Mouse (Mus musculus) layer of hippocampus, adult 9-10 months (tissue): ENCODE data around the gene Rnf6.

Source experiments
- DNase-seq: peaks from one replicate; pipeline ENCODE4 v3.0.0; 2022; ENCODE audit warnings: low spot score

The Rnf6 gene

DNA sequence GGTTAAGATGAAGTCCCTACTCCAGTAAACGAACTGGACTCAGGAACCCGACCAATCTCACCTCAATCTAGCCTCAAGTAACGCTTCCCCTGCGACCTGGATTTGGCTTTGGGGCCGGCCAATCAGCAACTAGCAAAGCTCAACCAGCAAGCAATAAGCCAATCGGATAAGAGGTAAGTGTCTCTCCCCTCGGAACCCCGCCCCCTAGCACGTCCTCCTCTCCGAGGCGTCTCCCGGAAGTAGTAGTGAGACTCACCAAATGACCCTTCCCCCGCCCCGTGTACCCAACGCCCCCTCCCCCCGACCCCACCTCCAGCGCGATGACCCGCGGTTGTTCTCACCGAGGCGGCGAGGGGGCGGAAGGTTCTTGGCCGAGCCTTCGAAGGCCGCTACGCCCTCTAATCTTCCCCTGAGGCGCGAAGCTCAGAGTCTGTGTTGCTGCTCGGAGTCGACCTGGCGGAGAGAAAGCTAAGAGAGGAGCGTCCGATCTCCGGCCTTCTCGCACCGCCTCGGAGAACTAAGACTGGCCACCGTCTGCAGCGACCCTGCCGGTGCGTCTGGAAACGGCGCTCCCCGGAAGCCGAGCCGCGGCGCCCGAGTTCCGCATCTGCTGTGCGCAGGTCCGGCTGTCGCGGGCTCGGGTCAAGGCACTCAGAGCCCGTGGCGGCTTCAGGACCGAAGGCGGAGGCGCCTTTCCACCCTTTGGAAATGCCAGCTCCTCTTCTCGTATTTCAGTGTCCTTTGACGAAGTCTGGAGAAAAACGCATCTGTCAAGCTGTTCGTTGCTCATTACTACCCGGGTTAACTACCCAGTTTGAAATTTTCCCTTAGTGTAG is at the start of gene Rnf6:
TSS of gene Rnf6 (minus strand) at position 677 of the 836 bp plus-strand sequence.
- peak; percentile 87 for DNase-seq

DNA sequence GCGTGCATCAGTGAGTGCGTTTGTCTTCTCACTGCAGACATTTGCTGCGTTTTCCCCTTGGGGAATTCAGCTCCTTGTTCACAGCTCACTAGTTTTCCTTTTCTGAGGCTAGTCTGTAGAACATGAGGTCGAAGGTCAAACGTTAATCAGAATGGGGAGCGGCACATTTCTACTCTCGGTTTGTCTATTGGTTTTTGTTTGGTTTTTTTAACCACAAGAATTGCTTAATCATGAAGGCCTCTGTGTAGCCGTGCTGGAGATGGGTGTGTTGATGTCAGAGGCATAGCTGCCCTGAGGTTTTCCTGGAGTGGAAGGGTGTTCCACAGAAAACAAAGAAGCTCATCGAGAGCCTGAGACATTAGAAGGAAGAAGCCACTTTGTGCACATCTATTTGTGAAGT is 49.2 kb upstream of the Rnf6 start:
- no peak for DNase-seq

DNA sequence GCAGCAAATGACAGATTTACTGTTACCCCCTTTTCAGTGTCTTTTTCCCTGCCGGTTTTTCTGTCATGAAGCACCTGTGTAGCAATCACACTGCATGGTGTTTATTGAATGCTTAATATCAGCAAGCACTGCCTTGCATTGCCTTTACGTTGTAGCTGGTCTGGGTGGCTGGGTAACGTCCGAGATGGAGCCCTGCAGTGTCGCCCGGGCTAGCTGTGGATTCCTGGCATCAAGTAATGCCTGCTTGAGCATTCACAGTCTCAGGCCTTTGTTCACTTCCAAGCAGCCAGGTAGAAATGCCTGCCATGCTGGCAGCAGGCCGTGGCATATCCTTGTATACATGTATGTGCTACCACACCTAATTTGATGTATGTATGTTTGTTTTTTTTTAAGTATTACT is 46.4 kb upstream of the Rnf6 start:
- DNase-seq: no peak

DNA sequence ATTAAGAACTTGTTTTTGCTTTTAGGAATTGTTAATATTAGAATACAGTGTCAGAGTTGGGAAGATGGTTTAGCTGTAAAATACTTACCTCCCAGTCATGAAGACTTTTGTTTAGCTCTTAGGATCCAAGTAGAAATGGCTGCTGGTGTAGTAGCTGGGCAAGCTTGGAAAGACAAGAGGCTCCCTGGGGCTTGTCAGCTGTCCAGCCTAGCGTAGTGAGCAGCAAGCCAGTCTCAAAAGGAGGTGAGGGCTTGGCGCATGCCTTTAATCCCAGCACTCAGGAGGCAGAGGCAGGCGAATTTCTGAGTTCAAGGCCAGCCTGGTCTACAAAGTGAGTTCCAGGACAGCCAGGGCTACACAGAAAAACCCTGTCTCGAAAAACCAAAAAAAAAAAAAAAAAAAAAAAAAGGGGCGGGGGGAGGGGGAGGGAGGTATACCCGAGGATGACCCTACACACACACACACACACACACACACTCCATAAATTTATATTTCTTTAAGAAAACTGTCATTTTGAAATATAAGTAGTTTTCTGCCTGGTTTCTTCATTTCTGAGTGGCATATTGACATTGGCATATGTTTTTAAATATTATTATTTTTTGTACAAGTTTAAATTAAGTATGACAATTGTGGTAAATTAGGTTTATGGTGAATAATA is 44.7 kb upstream of the Rnf6 start:
- no peak for DNase-seq

DNA sequence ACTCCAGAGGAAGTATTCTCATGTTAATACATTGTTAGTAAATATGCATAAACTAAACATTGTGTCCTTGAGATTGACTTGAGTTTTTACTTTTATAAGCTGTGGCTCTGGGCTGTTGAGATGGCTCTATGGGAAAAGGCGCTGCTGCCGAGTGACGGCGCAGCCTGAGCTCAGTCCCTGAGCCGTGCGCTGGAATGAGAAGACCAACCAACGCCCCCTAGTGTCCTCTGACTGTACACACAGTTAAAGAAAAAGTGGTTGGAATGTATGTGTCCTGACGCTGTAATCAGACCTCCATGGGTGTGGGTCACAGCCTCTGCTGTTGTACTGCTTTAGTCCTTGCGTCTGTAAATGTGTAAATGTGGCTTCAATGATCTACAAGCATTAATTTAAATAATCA is 38.6 kb upstream of the Rnf6 start:
- DNase-seq: no peak

DNA sequence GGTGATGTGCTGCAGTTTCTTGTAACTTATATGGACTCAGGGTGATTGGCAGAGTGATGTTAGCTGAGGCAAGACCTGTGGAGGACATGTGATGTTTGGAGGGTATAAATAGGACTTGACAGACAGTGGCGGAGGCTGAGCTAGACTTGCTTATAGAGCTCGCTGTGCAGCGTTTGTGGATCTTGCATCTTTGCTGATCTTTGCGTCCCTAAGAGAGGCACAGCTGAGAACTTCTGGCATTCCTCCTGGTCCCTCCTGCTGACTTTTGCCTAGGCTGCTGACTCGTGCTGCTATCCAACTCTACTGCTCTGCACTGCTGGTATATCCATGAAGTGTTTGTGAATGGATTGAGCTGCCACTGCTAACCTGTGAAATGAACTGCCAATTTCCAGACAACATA is 32.3 kb upstream of the Rnf6 start:
- no peak for DNase-seq

DNA sequence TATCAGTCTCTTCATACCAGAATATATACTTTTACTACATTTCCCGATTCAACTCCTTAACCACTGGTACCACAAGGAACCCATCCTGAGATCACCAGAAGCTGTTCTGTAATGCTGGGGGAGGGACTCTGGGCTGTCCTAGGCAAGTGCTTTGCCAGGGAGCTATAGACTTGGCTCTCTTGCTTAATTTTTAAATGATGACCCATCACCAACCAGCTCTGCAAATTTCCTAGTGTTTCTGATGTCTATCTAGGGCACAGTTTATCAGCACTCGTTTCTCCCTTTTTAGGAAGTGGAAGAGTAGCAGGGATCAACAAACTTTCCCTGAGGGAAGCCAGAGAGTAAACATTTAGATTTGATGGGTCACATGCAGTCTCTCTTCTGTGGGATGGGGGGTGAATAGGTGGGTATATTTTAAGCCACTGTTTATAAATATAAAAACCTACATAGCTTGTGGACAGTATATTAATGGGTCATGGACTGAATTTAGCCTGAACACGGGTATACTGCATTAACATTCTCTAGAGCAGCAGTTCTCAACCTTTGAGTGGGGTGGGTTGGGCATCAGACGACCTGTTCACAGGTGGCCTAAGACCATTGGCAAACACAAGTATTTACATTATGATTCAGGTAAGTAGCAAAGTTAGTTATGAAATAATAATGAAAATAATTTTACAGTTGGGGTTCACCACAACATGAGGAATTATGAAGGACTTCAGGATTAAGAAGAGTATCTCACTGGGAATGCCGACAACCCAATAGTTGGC is 30.5 kb upstream of the Rnf6 start:
- DNase-seq: no peak

DNA sequence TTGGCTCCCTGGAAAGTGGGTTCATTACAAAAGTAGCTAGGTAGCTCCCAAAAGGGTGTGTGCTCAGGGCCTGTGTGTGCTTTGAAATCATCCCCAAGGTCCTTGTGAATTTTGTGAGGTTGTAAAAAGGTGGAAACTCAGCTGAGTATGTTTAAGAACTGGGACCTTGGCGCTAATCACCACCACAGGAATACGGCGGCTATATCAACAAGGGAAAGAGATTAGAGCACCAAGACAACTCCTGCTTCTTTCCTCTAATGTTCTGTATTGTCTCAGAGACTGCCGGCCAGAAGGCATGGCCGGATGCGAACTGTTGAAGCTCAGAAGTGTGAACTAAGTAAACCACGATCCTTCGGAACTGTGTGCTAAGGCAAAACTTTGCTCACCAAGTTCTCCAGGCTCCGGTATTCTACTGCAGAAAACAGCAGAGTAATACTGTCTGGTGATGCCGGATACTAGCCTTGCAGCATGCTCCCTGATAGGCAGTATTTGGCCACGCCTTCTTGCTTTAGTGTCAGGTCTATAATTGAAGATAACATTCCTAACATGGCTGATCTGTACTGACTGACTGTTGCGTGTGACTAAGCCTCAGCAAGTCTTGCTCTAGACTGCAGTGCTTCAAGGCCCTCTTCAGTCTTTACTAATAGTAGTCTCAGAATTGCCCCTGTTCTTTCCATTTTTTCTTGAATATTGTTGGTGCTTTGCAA is 29.2 kb upstream of the Rnf6 start:
- DNase-seq: no peak

DNA sequence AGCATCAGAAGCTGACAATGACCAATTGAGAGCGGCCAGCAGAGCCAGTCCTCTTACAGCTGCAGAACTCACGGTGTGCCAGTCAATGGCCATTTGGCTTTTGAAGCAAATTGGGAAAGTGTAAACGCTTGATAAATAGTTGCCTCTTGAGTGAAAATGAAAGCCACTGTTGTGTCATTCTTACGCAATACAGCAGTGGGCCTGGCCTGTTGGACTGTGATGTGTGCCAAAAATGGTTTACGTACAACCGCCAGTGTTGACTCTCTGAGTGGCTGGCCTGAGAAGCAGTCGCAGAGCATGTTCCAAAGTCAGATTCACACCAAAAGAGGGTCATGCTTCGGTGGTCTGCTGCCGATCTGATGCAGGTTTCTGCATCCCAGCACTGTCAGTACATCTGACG is 27.4 kb upstream of the Rnf6 start:
- no peak for DNase-seq

DNA sequence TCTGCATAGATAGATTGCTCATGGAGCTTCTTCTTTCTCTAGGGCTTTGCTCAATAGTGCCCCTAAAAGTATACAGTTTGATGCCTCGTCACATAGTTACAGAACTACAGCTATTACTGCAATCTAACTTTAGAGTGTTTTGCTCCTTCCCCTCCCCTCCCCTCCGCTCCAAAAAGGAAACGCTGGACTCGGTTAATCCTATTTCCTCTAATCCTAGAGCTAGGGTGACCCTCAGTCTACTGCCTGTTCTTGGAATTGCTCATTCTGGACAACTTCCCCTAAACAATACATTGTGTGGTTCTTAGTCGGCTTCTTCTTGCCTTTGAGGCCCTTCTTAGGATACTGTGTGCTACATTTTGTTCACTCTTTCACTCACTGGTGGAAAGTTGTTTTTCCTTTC is 26.4 kb upstream of the Rnf6 start:
- DNase-seq: no peak

DNA sequence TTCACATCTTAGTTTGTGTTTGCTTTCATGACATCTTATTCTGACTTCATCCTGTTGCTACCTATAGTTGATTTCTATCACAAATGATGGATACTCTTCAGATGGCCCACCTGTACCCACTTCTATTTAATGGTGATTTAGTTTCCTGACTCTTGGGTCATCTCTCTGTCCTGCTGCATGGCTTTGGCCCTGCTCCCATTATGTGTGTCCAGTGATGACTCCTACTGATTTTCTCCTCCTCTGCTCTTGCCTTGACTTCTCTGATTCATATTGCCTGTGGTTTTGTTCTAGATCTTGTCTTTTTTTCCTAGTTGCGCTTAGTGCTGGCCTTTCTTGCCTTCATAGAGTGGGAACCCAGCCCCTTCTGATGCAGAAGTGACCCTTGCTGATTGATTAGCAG is 25.0 kb upstream of the Rnf6 start:
- DNase-seq: no peak

DNA sequence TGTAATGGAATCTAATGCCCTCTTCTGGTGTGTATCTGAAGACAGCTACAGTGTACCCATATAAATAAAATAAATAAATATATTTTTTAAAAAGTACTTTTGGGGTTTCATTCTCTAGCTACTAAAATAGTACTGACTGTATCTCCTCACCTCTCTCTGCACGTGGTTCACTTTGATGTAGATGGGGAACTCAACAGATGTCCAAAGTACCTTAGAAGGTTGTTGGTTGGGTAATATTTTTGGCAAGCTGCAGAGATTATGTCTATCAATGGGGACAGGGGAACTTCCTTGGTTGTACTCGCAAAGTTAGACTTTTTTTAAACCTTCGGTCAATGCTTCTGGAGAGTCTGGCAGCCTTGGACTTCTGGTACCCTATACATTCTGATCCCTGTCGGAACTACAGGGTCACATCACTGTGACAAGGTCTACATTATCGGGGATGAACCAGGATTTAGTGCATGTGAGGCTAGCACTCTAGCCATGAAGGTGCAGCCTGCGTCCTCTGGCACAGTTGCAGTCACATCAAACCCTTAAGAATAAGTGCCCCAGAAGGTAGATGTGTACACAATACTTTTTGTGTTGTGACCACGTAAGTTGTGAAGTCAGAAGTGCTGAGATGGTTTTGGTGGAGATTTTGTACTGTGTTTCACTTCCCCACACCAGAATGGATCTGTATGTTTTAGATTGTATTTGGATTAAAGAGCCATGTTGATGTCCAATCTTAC is 24.5 kb upstream of the Rnf6 start:
- DNase-seq: no peak

DNA sequence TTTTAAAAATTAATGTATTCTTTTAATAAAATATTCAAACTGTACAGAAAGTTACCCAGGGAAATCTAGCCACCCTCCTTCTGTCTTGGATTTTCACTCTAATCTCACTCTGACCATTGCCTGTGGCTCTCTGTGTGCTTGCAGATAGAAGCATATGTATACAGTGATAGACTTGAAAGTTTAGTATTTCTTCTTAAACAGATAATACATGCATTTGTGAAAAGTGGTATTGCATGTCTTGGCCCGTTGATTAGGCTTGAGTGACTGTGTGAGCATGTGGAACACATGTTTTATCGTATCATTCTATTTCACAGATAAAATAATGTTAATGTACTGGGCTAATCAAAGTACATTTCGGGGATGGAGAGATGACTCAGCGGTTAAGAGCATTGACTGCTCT is 23.8 kb upstream of the Rnf6 start:
- DNase-seq: no peak

DNA sequence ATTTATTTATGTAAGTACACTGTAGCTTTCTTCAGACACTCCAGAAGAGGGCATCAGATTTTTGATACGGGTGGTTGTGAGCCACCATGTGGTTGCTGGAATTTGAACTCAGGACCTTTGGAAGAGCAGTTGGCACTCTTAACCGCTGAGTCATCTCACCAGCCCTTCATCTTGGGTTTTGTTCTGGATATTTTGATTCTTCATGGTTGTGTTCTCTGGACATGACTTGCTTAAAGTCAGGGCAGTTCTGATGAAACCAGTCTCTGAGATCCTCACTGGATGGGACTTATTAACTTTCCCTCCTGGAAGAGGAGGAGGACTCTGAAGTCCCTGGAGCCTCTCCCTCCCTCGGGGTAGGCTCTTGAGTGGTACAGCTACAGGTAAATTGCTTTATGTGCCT is 19.8 kb upstream of the Rnf6 start:
- no peak for DNase-seq

DNA sequence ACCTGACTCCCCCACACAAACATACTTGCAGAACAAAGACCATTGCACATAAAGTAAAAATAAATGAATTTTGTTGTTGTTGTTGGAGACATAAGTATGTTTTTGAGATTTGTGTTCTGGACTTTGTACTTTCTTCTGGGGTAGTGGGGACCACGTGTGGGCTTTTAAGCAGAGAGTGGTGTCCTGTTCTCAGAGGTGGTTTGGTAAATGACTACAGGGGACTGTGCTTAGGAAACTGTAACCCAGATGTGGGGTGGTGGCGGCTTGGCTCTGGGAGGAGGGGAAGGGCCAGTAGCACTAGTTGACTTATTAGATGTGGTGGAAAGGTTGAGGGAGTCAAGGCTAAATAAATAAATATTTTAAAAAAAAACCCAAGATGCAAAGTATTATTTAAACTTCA is 19.4 kb upstream of the Rnf6 start:
- DNase-seq: no peak

DNA sequence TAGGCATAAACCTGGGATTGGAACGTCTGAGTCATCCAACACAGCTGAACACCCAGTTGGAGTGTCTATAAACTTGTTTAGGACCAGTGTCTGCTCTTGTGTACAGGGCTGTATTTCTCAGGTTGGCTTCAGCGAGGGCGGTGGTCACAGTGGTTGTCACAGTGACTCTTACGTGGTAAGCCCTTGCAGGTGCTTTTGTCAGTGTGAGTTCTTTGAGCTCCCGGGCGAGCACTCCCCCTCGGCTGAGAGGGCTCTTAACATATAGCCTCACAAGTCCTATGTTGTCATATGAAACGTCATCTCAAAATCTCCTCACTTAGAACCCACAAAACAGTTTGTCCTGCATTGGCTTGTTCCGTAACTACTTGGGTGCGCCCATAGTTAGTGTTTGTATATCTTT is 16.9 kb upstream of the Rnf6 start:
- no peak for DNase-seq

DNA sequence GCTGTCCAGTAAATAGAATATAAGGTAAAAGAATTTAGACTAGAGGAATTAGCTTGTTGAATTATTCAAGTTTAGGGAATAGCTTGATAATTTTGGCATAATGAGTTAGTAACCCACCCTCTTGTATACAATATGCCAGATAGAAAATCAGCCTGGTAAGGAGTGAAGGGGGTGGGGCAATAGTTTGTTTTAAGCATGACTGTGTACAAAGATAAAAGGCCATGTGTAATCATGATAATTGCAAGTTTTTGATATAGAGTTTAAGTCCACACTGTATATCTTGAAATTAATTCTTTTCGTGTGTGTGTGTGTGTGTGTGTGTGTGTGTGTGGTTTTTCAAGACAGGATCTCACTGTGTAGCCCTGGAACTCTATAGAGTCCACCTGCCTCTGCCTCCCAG is 13.0 kb upstream of the Rnf6 start:
- no peak for DNase-seq

DNA sequence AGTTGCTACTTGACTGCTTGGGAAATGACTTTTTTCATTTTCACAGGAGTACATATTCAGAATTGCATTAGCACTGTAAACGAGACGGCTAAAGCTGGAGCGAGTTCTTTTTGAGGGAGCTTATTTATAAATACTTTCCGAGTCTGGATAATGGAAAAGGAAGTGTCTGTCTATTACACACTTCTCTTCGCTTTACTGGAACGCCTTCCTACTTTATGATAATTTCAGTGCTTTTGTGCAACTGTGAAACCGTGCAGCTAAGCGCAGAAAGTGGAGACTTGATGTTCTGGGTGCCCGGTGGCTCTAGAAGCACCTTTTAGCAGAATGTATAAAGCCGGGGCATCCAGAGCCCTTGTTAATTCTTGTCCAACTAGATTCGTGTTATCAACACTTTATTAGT is 11.5 kb upstream of the Rnf6 start:
- no peak for DNase-seq

DNA sequence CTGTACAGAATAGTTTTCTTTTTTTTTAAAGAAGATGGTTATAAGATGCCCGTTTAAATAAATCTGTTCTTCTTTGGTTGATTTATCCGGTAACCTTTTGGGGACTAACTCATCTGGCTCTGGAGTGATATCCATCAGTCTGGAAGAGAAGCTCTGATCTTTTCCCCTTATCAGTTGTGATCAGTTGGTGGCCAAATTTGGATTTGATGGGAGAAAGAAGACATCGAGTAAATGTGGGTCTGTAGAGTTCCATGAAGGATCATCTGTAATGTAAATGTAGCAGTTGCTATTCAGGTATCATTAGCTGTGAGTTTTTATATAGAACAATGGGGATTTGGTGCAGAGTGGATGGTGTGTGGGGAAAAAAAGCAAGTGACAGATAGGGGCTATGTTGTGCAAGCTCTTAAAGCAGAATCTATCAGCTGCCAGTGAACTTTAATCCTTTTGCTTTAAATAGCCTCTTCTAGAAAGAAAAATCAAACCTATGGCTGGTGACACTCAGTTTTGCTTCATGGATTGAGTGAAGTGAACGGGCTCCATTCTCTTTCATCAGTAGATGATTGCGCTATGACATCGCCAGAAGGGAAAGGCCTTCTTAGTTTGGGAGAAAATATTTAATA is 10.8 kb upstream of the Rnf6 start:
- no peak for DNase-seq

DNA sequence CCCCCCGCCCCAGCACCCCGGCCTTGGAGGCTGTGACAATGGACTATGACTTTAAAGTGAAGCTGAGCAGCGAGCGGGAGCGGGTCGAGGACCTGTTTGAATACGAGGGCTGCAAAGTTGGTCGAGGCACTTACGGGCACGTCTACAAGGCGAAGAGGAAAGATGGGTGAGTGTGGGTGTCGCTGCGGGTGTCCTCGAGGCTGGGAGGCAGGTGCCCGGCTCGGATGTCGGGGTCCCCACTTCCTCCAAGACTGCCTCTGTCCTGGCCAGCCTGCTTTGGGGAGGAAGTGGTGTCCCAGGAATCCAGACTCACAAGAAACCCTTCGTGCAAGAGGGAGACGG is 10.3 kb upstream of the Rnf6 start:
- DNase-seq: no peak

DNA sequence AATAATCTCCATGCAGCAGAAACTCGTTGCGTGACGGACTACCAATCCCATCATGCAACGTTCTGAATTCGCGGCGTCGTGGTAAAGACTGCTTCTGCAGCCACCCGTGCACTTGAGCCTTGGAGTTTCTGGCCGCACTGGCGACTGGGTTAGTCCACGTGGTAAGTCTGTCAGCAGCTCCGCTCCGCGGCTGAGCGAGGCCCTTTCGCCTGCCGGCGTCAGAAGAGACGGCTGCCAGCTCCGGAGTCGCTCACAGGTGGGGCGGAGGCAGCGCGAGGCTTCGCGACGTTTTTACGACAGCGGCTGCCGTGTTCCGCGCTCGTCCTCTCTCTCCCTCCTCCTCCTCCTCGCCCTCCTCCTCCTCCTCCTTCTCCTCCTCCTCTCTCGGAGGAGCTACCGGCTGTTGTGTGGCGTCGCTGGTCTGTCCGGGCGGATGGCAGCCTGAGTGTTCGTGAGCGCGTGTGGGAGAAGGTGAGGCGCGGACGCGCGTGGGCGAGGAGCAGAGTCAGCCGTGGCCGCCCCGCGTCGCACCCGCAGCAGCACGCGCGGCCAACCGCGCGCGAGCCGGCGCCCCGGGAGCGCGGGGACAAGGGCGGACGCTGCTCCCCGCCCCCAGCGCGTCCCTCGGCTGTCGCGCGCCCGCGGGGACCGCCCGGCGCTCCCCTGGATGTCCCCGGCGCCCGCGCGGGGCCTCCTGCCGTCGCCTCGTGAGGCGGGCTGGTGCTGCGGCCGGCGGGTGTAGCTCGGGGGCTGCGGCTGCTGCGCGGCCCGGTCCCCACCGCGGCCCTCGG is 9.7 kb upstream of the Rnf6 start, which contains the start of gene Cdk8:
TSS of gene Cdk8 (plus strand) at position 367 of the 791 bp plus-strand sequence.
- peak; percentile 76 for DNase-seq
